Mouse (Mus musculus) lung, embryonic 14.5 days (tissue): ENCODE measurements at regions not wholly inside any gene's neighbourhood (a gene's known extent, or its start where the extent isn't known, plus 50 kb on each side); places are given as distances from the start of the nearest gene placed in this dataset.

Experiments
- ATAC-seq: fragments of 200-750 bp; cut with Nextera tagmentation; 2 replicates; pipeline ENCODE4 v1.8.0; 2017; ENCODE audit warnings: mild to moderate bottlenecking, moderate TSS enrichment, moderate library complexity; ENCODE audit not compliant: insufficient read depth
- DNase-seq: peaks from one replicate; pipeline ENCODE4 v3.0.0-alpha.2; 2015
- H3K27ac ChIP-seq: fragments of 300-500 bp; sonication (generic); 2 replicates; pipeline ENCODE4 v1.5.1; 2014; ENCODE audit warnings: low read depth, mild to moderate bottlenecking, moderate library complexity
- H3K27me3 ChIP-seq: fragments of 300-500 bp; sonication (generic); 2 replicates; pipeline ENCODE4 v1.6.1; 2014; ENCODE audit warnings: low read length, control low read depth; ENCODE audit not compliant: insufficient read depth
- H3K36me3 ChIP-seq: fragments of 300-500 bp; sonication (generic); 2 replicates; pipeline ENCODE4 v1.6.1; 2014; ENCODE audit warnings: control low read depth; ENCODE audit not compliant: insufficient read depth
- H3K4me1 ChIP-seq: fragments of 300-500 bp; sonication (generic); 2 replicates; pipeline ENCODE4 v1.6.1; 2014; ENCODE audit warnings: antibody characterized with exemption, control low read depth; ENCODE audit not compliant: insufficient read depth
- H3K4me2 ChIP-seq: fragments of 300-500 bp; sonication (generic); 2 replicates; pipeline ENCODE4 v1.6.1; 2014; ENCODE audit warnings: mild to moderate bottlenecking
- H3K4me3 ChIP-seq: fragments of 300-500 bp; sonication (generic); 2 replicates; pipeline ENCODE4 v1.5.1; 2014; ENCODE audit warnings: low read depth, low read length
- H3K9ac ChIP-seq: fragments of 300-500 bp; sonication (generic); 2 replicates; pipeline ENCODE4 v1.6.1; 2014
- H3K9me3 ChIP-seq: fragments of 300-500 bp; sonication (generic); 2 replicates; pipeline ENCODE4 v1.6.1; 2016; ENCODE audit warnings: low read depth, low read length, control low read depth
- CTCF ChIP-seq: IDR thresholded peaks from 2 replicates; pipeline ENCODE4 v1.5.1; 2016; ENCODE audit warnings: antibody characterized with exemption, low read depth
- WGBS: fragments of 180-500 bp; shearing (Covaris S2); extraction: QIAGEN DNeasy Blood & Tissue Kit; methylation state at CpG from one replicate; pipeline ENCODE4 v1.1.7; 2014; 5-methylcytosine and 5-hydroxymethylcytosine counted together

DNA sequence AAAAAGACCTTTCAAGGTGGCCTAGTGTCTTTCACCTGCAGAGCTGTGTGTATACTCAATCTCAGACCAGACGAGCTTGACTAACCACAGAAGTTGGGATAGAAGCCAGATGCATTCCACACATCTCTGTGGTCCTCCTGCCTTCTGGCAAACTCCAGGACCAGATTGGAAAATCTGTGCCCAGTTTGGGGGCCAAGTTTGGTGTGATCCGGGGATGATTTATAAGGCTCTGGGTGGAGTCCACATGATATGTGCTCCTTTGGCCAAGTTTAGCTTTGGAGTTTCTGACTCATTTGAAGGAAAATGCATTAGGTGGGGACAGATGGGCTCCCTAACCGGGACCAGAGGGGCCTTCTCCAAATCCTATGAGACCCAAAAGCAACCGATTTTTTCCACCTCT lies 102.9 kb downstream of the Mat2b start:
- DNase-seq (peak; percentile 9), ATAC-seq (no peak)
- Histone ChIP-seq H3K9ac (no peak overlapping the region), H3K4me3 (no peak overlapping the region), H3K36me3 (no peaks in the 10 kb centered on the region), H3K27me3 (no peaks in the 10 kb centered on the region), H3K9me3 (no peaks in the 10 kb centered on the region), H3K4me1 (no peaks in the 10 kb centered on the region), H3K27ac (no peak overlapping the region), H3K4me2 (no peak overlapping the region)
- no peak for TF ChIP-seq CTCF
- 62% methylated on average over 4 of the region's 4 CpGs for WGBS

DNA sequence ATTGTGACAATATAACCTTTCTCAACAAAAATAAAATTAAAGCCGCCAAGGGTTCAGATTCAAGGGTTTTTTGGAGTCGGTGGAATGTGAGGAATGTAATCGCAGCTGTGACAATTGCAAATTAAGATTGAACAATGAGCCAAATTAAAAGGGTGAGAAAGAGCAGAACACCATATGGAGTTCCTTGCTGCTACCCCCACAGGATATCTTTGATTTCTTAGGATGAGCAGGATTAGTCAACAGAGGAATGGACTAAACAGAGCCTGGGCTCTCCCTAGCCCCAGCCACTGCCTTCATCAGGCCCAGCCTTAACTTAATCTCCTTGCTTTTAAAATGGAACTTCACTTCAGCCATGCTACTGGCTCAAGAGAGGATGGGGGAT lies 121.3 kb downstream of the Mat2b start:
- DNase-seq (no peak), ATAC-seq (no peak)
- Histone ChIP-seq H3K27me3 (no peaks in the 10 kb centered on the region), H3K36me3 (no peaks in the 10 kb centered on the region), H3K9me3 (no peaks in the 10 kb centered on the region), H3K4me1 (no peaks in the 10 kb centered on the region), H3K27ac (no peak overlapping the region), H3K4me2 (no peak overlapping the region), H3K4me3 (no peak overlapping the region), H3K9ac (no peak overlapping the region)
- no peak for TF ChIP-seq CTCF
- 16% methylated on average over 3 of the region's 3 CpGs for WGBS

DNA sequence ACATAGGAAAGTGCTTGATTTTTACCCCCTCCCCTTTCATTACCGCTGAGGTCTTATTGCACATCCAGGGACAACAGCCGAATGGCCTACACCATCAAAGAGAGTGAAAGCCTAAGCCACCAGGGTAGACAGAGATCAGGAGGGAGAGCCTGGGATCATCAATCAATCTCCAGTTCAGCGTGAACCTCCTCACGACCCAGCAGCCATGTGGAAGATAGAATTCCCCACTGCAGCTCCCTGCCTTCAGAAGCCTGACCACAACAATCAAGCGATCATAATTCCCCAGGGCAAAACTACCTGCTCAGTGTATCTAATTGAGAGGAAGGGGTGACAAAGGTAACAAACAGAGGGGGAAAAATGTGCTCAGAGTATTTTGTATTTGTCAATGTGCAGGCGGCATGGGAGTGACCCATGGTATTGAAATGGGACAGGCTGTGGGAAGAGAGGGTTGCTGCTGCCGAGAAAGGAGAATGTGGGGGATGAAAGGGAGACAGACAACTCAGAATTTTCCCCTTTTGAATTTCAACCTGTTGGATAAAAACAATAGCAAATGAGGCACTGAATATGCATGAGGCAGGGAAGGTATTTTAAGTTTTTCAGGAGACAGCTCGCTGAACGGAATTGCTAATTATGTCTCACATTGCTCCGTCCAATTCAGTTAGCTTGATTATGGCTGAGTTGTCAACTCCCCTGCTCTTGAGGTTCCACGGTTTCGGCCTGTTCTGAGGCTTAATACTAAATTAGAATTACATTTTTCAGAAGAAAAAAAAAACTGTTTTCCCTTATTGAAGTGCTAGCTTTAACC lies 121.8 kb downstream of the Mat2b start:
- 22% methylated on average over 12 of the region's 12 CpGs for WGBS
- Histone ChIP-seq H3K27ac (no peak overlapping the region), H3K9ac (no peak overlapping the region), H3K36me3 (no peaks in the 10 kb centered on the region), H3K27me3 (no peaks in the 10 kb centered on the region), H3K4me1 (no peaks in the 10 kb centered on the region), H3K9me3 (no peaks in the 10 kb centered on the region), H3K4me2 (no peak overlapping the region), H3K4me3 (no peak overlapping the region)
- ATAC-seq (no peak), DNase-seq (no peak)
- no peak for TF ChIP-seq CTCF

DNA sequence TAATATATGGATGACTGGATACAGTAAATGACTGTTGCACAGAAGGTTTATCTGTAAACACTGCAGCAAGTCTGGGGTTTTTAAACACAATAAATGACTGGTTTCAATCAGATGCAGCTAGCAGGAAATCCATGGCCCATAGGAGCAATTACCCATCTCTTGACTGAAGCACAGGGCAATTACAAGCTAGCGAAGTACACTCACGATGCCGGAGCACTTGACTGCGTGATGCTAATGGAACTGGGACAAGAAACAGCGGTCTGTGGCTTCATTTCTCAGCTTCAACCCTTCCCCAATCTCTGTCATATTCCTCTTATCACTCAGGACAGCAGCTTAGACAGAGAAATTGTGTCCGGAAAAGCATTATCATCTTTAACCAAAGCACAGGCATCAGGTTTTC lies 132.1 kb downstream of the Mat2b start:
- no peaks in the 10 kb centered on the region for H3K27me3 ChIP-seq
- no peaks in the 10 kb centered on the region for H3K9me3 ChIP-seq
- no peak overlapping the region for H3K9ac ChIP-seq
- no peak overlapping the region for H3K4me2 ChIP-seq
- no peaks in the 10 kb centered on the region for H3K4me1 ChIP-seq
- no peak overlapping the region for H3K4me3 ChIP-seq
- no peak for DNase-seq
- no peaks in the 10 kb centered on the region for H3K36me3 ChIP-seq
- ATAC-seq = no peak
- TF ChIP-seq CTCF = no peak
- 66% methylated on average over 6 of the region's 6 CpGs for WGBS
- no peak overlapping the region for H3K27ac ChIP-seq

DNA sequence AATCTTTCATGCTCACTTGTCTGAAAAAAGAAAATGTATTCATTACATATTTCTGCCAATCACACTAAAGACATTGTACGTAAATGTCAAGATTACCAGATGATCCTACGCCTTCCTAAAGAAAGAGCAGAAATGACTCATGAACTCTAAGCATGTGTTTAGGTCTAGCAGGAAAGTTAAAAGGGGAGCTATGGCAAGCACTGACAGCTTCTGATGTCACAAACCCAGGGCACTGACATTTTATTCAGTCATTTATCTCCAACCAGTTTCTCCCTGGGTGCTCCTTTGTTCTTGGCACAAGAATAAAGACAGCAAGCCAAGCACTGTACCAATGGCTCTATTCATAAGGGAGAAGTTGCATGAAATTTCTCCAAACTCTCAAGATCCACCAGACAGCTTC lies 133.0 kb downstream of the Mat2b start:
- ATAC-seq = no peak

DNA sequence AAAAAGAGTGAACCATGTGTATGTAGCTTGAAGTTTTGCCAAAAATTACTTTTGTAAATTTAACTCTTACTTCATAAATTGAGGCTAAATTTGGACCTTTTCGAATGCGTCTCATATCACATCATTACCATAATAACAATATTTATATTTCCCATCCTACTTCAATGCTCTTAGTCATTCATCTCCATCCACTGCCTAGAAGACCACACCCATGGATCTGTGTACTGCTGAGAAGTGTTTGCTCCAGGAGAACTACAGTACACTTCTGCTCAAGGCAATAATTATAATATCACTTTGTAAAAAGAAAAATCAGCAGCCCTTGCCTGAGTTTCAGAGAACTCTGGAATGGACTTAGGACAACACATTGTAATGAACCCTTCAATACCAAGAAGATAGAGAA lies 133.6 kb downstream of the Mat2b start:
- no peak for TF ChIP-seq CTCF
- no peak overlapping the region for H3K27ac ChIP-seq
- no peaks in the 10 kb centered on the region for H3K36me3 ChIP-seq
- DNase-seq = peak; percentile 76
- no peaks in the 10 kb centered on the region for H3K9me3 ChIP-seq
- no peaks in the 10 kb centered on the region for H3K27me3 ChIP-seq
- H3K4me2 ChIP-seq = no peak overlapping the region
- no peak overlapping the region for H3K4me3 ChIP-seq
- ATAC-seq = peak; percentile 84
- WGBS = 32% methylated on average over 2 of the region's 2 CpGs
- H3K4me1 ChIP-seq = no peaks in the 10 kb centered on the region
- no peak overlapping the region for H3K9ac ChIP-seq

More for the DNA sequence above, 133.0 kb downstream of the Mat2b start:
- no peak overlapping the region for H3K4me2 ChIP-seq
- no peak for TF ChIP-seq CTCF
- H3K36me3 ChIP-seq = no peaks in the 10 kb centered on the region
- H3K9ac ChIP-seq = no peak overlapping the region
- whole genome bisulfite sequencing = 70% methylated on average over 2 of the region's 2 CpGs
- H3K4me1 ChIP-seq = no peaks in the 10 kb centered on the region
- no peaks in the 10 kb centered on the region for H3K9me3 ChIP-seq
- no peak overlapping the region for H3K4me3 ChIP-seq
- no peak for DNase-seq
- H3K27me3 ChIP-seq = no peaks in the 10 kb centered on the region
- no peak overlapping the region for H3K27ac ChIP-seq

DNA sequence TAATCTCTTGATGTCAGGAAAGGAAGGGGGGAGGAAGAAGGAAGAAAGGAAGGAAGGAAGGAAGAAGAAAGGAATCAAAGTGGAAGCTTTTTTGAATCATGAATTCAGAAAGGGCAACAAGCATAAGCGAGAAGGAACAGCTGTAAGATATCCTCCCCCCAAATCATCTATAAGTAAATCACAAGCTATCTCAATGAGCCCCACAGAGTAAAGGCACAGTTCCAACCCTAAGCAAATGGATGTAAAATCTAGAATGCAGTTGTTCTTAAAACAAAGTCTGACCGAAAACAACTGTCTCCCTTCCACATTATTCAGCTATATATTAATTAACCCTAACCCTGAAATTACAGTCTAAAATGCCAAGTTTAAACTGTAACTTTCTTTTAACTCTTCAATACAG lies 136.5 kb downstream of the Mat2b start:
- TF ChIP-seq CTCF = no peak
- Histone ChIP-seq H3K27ac (no peak overlapping the region), H3K27me3 (no peaks in the 10 kb centered on the region), H3K9ac (no peak overlapping the region), H3K9me3 (no peaks in the 10 kb centered on the region), H3K4me3 (no peak overlapping the region), H3K4me2 (no peak overlapping the region), H3K36me3 (no peaks in the 10 kb centered on the region), H3K4me1 (no peaks in the 10 kb centered on the region)
- no peak for ATAC-seq
- WGBS = 43% methylated on average over 2 of the region's 2 CpGs
- peak; percentile 61 for DNase-seq
